Mouse (Mus musculus) bone marrow, adult 2 months (tissue): Measurements from ENCODE around the gene Pik3c2b. TPM values are rescaled to one million over a fixed set of nuclear protein-coding genes. Genes with fewer than 3 reads are reported as not detected.
A peak's percentile ranks its signal among the peaks of the same experiment; 100 is the strongest.

Experiments
- H3K27ac ChIP-seq: fragments of 200-500 bp; 2 replicates; pipeline ENCODE4 v1.5.1; 2012; ENCODE audit warnings: low read depth, mild to moderate bottlenecking, control low read depth, inconsistent platforms, low read length; ENCODE audit not compliant: control insufficient read depth, poor library complexity, insufficient read depth
- H3K4me1 ChIP-seq: fragments of 200-500 bp; 2 replicates; pipeline ENCODE4 v1.6.1; 2011; ENCODE audit warnings: low read length; ENCODE audit not compliant: control insufficient read depth, insufficient read depth
- H3K4me3 ChIP-seq: fragments of 200-500 bp; replicated peaks from 2 replicates; pipeline ENCODE3; 2011; ENCODE audit warnings: mild to moderate bottlenecking, low read depth, low read length, control low read depth; ENCODE audit not compliant: control insufficient read depth
- CTCF ChIP-seq: fragments of 200-500 bp; IDR thresholded peaks from 2 replicates; pipeline ENCODE4 v1.5.1; 2011; ENCODE audit warnings: low read length, control low read depth; ENCODE audit not compliant: control insufficient read depth, insufficient read depth
- POLR2A ChIP-seq: fragments of 200-500 bp; IDR thresholded peaks from 2 replicates; pipeline ENCODE4 v1.6.1; 2011; ENCODE audit warnings: low read depth, mild to moderate bottlenecking, control low read depth, low read length, borderline replicate concordance; ENCODE audit not compliant: control insufficient read depth
- WGBS: fragments of 180-500 bp; shearing (Covaris S2); methylation state at CpG from one replicate; pipeline ENCODE4 v1.1.7; 2018; 5-methylcytosine and 5-hydroxymethylcytosine counted together
- polyA plus RNA-seq: library from polyadenylated mRNA; stranded (reverse); fragments of >200 nt; gene quantifications from 2 replicates; pipeline ENCODE4 v1.2.4, GENCODE M21; 2011; ENCODE audit warnings: low replicate concordance; ENCODE audit not compliant: missing spikeins, insufficient read depth, insufficient read length

The Pik3c2b gene
- polyA plus RNA-seq, 1 experiment: 17.9 TPM

DNA sequence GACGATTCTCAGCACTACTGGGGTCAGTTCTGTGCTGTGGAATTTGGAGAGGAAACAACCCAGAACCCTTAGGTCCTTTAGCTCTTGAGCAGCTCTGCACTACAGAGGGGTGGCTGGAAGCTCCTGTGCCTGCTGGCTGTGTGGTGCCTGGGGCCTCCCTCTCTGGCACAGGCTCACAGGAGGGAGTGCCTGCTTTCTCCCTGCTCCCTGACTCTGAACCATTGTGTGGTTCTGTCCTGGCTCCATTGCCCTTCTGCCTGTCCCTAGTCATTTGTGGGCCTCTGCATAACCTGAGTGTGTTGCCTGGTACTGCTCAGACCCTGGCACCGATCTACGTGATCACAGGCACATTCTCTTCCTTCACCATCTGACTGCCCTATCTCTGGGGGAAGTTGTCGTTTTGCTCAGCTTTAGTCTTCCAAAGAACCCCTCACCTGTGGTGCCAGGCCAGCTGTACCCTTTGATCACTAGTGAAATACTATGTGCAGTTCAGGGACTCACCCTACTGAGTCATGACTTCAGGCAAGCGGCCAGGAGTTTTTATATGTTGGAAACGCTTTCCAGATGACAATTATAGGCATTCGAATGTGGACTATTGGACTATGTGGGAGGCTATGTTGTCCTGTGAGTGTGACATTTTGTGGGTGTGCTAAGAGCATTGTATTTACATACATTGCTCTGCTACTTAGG is 12.0 kb downstream of the Pik3c2b start:
- Histone ChIP-seq H3K4me3 (no peak overlapping the region), H3K27ac (no peak overlapping the region), H3K4me1 (peaks cover 2% of the 10 kb centered on the region)
- TF ChIP-seq CTCF (no peak), POLR2A (no peak)
- 29% methylated on average over 7 of the region's 7 CpGs for WGBS

DNA sequence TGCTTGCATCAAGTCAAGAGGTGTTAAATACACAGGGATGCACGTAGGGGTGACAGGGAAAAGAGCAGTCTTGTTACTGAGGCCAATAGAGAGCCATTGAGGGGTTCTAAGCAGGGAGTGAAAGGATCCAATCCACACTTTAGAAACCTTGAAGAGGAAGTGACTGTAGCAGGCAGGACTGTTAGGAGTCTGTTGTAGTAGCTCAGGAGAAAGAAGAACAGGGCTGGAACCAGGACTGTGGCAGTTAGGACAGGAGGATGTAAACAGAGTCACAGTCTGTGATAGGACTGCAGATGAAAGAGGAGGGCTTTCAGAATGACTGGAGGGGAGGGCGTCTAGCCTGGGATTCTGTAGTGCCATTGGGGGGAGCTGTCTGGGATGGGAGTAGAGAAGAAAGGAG is 14.1 kb downstream of the Pik3c2b start:
- Histone ChIP-seq H3K4me1 (peaks cover 2% of the 10 kb centered on the region; the same call in 1 of the 2 replicates), H3K27ac (no peak overlapping the region), H3K4me3 (no peak overlapping the region)
- 58% methylated on average over 2 of the region's 2 CpGs for WGBS
- TF ChIP-seq POLR2A: no peak
- TF ChIP-seq CTCF: no peak

DNA sequence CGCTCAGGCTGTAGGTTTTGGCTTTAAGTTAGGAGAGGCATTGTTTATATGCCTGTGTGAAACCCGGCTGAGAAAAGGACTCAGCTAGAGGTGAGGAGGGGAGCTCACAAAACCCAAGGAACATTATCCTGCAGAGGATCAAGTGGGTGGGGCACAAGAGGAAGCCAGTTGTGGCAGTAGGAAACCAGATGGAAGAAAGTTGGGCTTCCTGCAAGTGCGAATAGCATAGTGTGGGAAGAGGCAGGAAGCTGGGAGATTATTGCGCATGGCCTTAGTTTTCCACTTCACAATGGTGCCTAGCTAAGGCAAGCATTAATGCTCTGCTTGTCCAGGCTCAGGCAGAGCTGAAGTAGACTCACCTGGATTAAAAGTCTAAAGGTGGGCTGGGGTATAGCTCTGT is 15.2 kb downstream of the Pik3c2b start:
- H3K4me3 ChIP-seq: no peak overlapping the region
- TF ChIP-seq POLR2A (no peak), CTCF (no peak)
- 52% methylated on average over 4 of the region's 4 CpGs for WGBS
- H3K4me1 ChIP-seq: peaks cover 2% of the 10 kb centered on the region; the same call in 1 of the 2 replicates
- no peak overlapping the region for H3K27ac ChIP-seq

DNA sequence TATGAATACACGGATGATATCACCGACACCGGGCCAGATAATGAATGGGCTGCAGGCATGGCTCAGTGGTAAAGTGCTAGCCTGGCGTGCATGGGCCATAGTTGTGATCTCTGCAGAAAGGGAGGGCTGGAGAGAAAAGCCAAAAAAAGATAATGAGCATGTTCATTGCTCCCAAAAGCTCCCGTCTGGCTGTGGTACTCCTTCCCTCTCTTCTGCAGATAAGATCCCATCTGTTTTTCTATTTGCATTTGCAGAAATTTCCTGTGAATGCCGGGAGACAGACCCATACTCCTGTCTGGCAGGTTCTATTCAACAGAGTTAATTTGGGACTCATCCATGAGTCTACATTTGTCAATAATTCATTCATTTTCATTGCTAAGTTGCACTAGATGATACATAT is 17.7 kb downstream of the Pik3c2b start:
- TF ChIP-seq POLR2A: no peak
- H3K4me1 ChIP-seq: no peaks in the 10 kb centered on the region; the same call in 1 of the 2 replicates
- H3K4me3 ChIP-seq: no peak overlapping the region
- 91% methylated on average over 6 of the region's 6 CpGs for WGBS
- H3K27ac ChIP-seq: no peak overlapping the region

DNA sequence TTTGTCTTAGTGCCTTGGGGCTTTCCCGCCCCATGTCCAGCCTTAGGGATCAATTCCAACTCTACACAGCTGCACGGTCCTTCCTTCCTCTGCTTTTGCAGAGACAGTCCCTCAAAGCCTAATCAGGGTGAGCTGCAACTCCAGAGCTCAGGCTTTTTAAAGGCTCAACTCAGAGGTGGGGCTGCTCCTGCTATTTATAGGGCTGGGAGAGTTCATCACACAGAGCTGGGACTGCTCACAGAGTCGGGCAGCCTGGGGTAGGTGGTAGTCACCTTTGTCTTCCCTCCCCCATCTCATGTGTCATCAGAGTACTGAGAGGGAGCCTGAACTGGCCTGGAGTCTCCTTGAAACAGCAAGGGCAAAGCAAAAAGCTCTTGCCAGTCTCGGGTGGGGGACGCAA is 22.8 kb downstream of the Pik3c2b start:
- Histone ChIP-seq H3K27ac (no peak overlapping the region), H3K4me3 (no peak overlapping the region), H3K4me1 (peaks cover 6% of the 10 kb centered on the region)
- TF ChIP-seq CTCF (no peak), POLR2A (no peak)
- WGBS: 75% methylated on average over 5 of the region's 5 CpGs

DNA sequence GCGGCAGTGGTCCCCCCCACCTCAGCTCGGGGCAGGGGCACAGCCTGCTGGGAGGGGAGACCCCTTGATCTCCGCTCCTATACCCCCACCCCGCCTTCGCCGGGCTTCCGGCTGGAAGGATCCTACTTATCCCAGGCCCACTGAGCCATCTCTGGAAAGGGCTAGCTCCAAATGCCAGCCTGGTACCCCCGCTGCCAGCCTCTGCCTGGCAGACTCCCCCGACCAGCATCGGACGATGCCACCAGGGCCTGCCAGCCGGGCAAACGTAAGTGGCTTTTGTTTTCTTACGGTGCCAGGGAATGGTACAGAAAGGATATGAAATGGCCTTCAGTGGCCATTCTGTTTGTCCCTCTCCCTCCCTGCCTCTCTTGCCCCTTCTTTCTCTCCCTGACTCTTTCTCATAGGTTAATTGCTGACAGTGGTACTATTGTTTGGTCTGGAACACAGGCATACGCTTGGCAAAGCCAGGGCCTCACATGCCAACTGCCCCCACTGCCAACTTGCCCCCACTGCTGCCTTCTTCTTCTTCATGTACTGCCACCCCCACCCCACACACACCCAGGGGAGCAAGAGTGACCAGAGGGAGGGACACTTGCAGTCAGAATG is 23.3 kb downstream of the Pik3c2b start:
- Histone ChIP-seq H3K4me3 (no peak overlapping the region), H3K4me1 (peaks cover 8% of the 10 kb centered on the region), H3K27ac (no peak overlapping the region; the same call in 1 of the 2 replicates)
- no peak for TF ChIP-seq CTCF
- no peak for TF ChIP-seq POLR2A
- WGBS: 86% methylated on average over 15 of the region's 15 CpGs

DNA sequence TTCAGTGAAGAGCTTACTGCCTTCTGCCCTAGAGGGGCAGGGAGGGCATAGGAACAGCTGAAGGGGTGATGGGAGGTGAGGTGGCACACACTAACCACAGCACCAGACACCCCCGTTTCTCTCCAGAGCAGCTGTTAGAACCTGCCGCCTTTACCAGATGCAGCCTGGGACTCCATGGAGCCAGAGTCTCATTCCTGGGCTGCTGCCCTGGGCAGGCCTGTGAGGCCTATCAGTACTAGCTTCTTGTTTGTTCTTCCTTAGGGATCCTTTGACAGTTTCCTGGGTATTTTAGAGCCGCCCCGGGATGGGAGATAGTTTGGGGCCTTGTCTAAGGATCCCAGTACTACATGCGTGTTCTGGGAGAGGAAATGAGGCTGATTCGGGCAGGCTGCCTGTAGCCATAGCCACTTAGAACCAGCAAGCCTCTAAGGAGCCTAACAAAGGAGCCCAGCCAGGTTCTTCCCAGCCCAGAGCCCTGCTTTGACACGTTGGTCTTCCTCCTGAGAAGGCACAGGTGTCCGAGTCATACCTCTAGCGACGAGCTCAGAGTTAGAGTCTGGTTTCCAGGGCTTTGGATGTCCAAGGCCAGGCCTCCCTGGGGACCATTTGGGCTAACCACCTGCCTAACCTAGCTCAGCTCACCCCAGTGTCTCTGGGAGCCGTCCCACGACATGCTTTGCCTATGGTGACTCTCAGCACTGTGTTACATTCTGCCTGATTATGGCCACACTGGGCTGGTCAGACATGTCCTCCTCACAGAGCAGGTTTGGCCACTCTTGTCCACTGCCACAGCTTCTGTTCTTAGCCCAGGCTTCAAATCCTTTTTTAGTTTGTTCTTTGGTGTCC is 24.0 kb downstream of the Pik3c2b start:
- peaks cover 8% of the 10 kb centered on the region for H3K4me1 ChIP-seq
- 60% methylated on average over 12 of the region's 12 CpGs for WGBS
- H3K27ac ChIP-seq: peak overlapping the region; percentile 2; the same call in 1 of the 2 replicates
- no peak for TF ChIP-seq CTCF
- TF ChIP-seq POLR2A: no peak
- no peak overlapping the region for H3K4me3 ChIP-seq

DNA sequence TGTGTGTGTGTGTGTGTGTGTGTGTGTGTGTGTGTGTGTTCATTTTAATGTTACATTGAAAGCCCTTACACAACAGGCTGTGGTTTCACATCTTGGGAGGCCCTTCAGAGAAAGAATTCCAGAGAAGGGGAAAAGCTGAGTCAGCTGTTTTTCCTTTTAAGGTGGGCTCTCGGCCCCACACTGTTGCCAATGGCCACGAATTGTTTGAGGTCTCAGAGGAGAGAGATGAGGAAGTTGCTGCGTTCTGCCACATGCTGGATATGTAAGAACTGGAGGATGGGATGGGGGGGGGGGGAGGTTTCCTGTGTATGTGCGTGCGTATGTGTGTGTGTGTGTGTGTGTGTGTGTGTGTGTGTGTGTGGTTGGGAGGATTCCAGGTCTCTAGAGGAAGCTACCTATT is 24.7 kb downstream of the Pik3c2b start:
- Histone ChIP-seq H3K27ac (no peak overlapping the region), H3K4me1 (peaks cover 8% of the 10 kb centered on the region), H3K4me3 (no peak overlapping the region)
- WGBS: 6% methylated on average over 5 of the region's 5 CpGs
- TF ChIP-seq CTCF (no peak), POLR2A (no peak)
